Comparison of ENCODE assay signal across 21 mouse cellular contexts in the genomic region with DNA sequence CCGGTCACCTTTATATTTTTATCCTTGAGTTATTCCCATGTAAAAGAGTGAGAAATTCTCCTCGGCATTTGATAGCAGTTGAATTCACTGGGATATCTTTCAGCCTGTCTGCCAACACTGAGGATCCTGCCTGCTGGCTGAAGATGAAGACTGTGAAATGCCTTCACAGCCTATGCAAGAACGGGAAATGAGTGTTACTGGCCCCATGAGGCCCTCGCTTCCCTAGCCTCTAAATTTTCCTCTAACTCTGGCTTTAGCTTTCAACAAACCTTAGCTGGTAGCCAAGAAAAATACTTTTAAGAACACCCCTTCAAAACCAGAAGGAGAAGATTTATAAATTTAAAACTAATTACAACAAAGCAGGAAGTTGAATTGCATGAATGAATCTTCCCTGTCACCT.
DNase-seq lines count a peak whose midpoint lies in the region; ATAC-seq lines count a peak whose summit lies in the region.
"Had no signal": no experiment of that assay in that cellular context is flagged by ENCODE, and none has a peak within 500 bp of the region (broad histone marks: within the 10 kb centered on the region; RNA-seq: fewer than 3 reads in every experiment).

No protein-coding gene starts in this region.

- H3K9me3 ChIP-seq in kidney, embryonic 14.5 days (ENCODE audit: control insufficient read depth, low read length) = no peaks in the 10 kb centered on the region
- no peaks in the 10 kb centered on the region for H3K9me3 ChIP-seq in limb, embryonic 13.5 days
- H3K9me3 ChIP-seq in limb, embryonic 10.5 days (replicated peaks) = no peaks in the 10 kb centered on the region
- H3K9me3 ChIP-seq: embryonic facial prominence, embryonic 13.5 days; forebrain, embryonic 13.5 days; heart, embryonic 13.5 days; hindbrain, embryonic 12.5 days had no signal

- H3K27ac ChIP-seq in kidney, embryonic 14.5 days (ENCODE audit: low read depth, low read length) = no peak overlapping the region
- H3K27ac ChIP-seq in limb, embryonic 13.5 days = no peak overlapping the region
- H3K27ac ChIP-seq in limb, embryonic 10.5 days = no peak overlapping the region
- H3K27ac ChIP-seq: embryonic facial prominence, embryonic 13.5 days; forebrain, embryonic 13.5 days; gastrocnemius, adult 2 months; heart, embryonic 13.5 days; hindbrain, embryonic 12.5 days had no signal

- WGBS in kidney, embryonic 14.5 days = 55% methylated on average over 4 of the region's 4 CpGs
- 59% methylated on average over 4 of the region's 4 CpGs for WGBS in limb, embryonic 13.5 days
- 87% methylated on average over 4 of the region's 4 CpGs for WGBS in limb, embryonic 10.5 days

- H3K36me3 ChIP-seq in kidney, embryonic 14.5 days (ENCODE audit: control insufficient read depth, insufficient read depth, low read length) = no peaks in the 10 kb centered on the region
- H3K36me3 ChIP-seq in limb, embryonic 13.5 days = no peaks in the 10 kb centered on the region
- H3K36me3 ChIP-seq in limb, embryonic 10.5 days = no peaks in the 10 kb centered on the region
- H3K36me3 ChIP-seq: embryonic facial prominence, embryonic 13.5 days; heart, embryonic 13.5 days; hindbrain, embryonic 12.5 days had no signal

- H3K4me3 ChIP-seq in kidney, embryonic 14.5 days (ENCODE audit: low read length) = no peak overlapping the region
- H3K4me3 ChIP-seq in limb, embryonic 13.5 days = no peak overlapping the region
- H3K4me3 ChIP-seq in limb, embryonic 10.5 days = no peak overlapping the region
- H3K4me3 ChIP-seq: embryonic facial prominence, embryonic 13.5 days; forebrain, embryonic 13.5 days; gastrocnemius, adult 2 months; heart, embryonic 13.5 days; hindbrain, embryonic 12.5 days had no signal

- H3K27me3 ChIP-seq in kidney, embryonic 14.5 days (ENCODE audit: control insufficient read depth, insufficient read depth, low read length) = no peaks in the 10 kb centered on the region
- H3K27me3 ChIP-seq in limb, embryonic 13.5 days = peaks cover 18% of the 10 kb centered on the region
- H3K27me3 ChIP-seq in limb, embryonic 10.5 days (ENCODE audit: low read depth, poor library complexity, severe bottlenecking) = peaks cover 10% of the 10 kb centered on the region
- H3K27me3 ChIP-seq: CH12.LX; embryonic facial prominence, embryonic 13.5 days; forebrain, embryonic 13.5 days; heart, embryonic 13.5 days; hindbrain, embryonic 12.5 days; Patski had no signal

- no peak overlapping the region for H3K9ac ChIP-seq in kidney, embryonic 14.5 days (ENCODE audit: low read depth, low read length)
- H3K9ac ChIP-seq in limb, embryonic 13.5 days = no peak overlapping the region
- H3K9ac ChIP-seq: embryonic facial prominence, embryonic 13.5 days; forebrain, embryonic 13.5 days; heart, embryonic 13.5 days; hindbrain, embryonic 12.5 days had no signal

- no peaks in the 10 kb centered on the region for H3K4me1 ChIP-seq in kidney, embryonic 14.5 days (ENCODE audit: control insufficient read depth, insufficient read depth, low read length)
- peaks cover 7% of the 10 kb centered on the region; the same call in 1 of the 2 replicates for H3K4me1 ChIP-seq in limb, embryonic 13.5 days
- H3K4me1 ChIP-seq in limb, embryonic 10.5 days = no peaks in the 10 kb centered on the region
- H3K4me1 ChIP-seq: embryonic facial prominence, embryonic 13.5 days; forebrain, embryonic 13.5 days; heart, embryonic 13.5 days; hindbrain, embryonic 12.5 days had no signal

- peak; percentile 71; the same call in 1 of the 2 replicates for ATAC-seq in kidney, embryonic 14.5 days (ENCODE audit: low FRiP score, low TSS enrichment)
- peak; percentile 36; the same call in 1 of the 2 replicates for ATAC-seq in limb, embryonic 13.5 days (ENCODE audit: low FRiP score, low read depth)
- ATAC-seq: activated CD4-positive, CD25-positive, alpha-beta regulatory T cell, adult 4 months; forebrain, embryonic 13.5 days; Patski had no signal

- no peak for DNase-seq in kidney, postnatal 25 days
- DNase-seq in kidney, postnatal 10 days = peak; percentile 12
- no peak for DNase-seq in kidney, adult 9 months
- no peak for DNase-seq in limb, embryonic 10.5 days (ENCODE audit: low spot score)
- DNase-seq in urinary bladder, adult 18-20 months (ENCODE audit: low spot score in 2 of 2) = no peak
- DNase-seq: adrenal gland, postnatal 14 days; cerebellum, adult 18-20 months; cerebellum, adult 9-11 months; cerebellum, postnatal 36 days; gastrocnemius, adult 2 months; gastrocnemius, postnatal 25 days; heart, postnatal 4 days had no signal

- H3K4me2 ChIP-seq in kidney, embryonic 14.5 days (replicated peaks; ENCODE audit: low read depth, low read length) = no peak overlapping the region
- no peak overlapping the region for H3K4me2 ChIP-seq in limb, embryonic 13.5 days (replicated peaks)
- H3K4me2 ChIP-seq: embryonic facial prominence, embryonic 13.5 days; forebrain, embryonic 13.5 days; heart, embryonic 13.5 days; hindbrain, embryonic 12.5 days had no signal
